Mouse (Mus musculus): ENCODE results near the gene Aplp2. TPM values are rescaled to one million over a fixed set of nuclear protein-coding genes. Genes with fewer than 3 reads are reported as not detected.

Aplp2 gene
- total RNA-seq (2021) = 100 to 1,000 TPM; 304 to 309 TPM
- long read RNA-seq, experiment 1, transcript Aplp2-202 (17 exons, 3,504 nt) = minor isoform, 9 of 377 reads
- long read RNA-seq, experiment 1, transcript Aplp2-201 (17 exons, 3,634 nt) = major isoform, 229 of 377 reads
- long read RNA-seq, experiment 1, transcript Aplp2-209 (16 exons, 3,462 nt) = minor isoform, 54 of 377 reads
- long read RNA-seq, experiment 1, partial matches to known transcripts = 25 of 377 reads
- long read RNA-seq, experiment 1, other reads (novel, unspliced or antisense) = 56 of 377 reads
- long read RNA-seq, experiment 2, transcript Aplp2-201 (17 exons, 3,634 nt) = major isoform, 253 of 423 reads
- long read RNA-seq, experiment 2, transcript Aplp2-209 (16 exons, 3,462 nt) = minor isoform, 75 of 423 reads
- long read RNA-seq, experiment 2, transcript Aplp2-207 (4 exons, 1,877 nt) = minor isoform, 5 of 423 reads
- long read RNA-seq, experiment 2, transcript Aplp2-202 (17 exons, 3,504 nt) = minor isoform, 5 of 423 reads
- long read RNA-seq, experiment 2, partial matches to known transcripts = 27 of 423 reads
- long read RNA-seq, experiment 2, other reads (novel, unspliced or antisense) = 58 of 423 reads

DNA sequence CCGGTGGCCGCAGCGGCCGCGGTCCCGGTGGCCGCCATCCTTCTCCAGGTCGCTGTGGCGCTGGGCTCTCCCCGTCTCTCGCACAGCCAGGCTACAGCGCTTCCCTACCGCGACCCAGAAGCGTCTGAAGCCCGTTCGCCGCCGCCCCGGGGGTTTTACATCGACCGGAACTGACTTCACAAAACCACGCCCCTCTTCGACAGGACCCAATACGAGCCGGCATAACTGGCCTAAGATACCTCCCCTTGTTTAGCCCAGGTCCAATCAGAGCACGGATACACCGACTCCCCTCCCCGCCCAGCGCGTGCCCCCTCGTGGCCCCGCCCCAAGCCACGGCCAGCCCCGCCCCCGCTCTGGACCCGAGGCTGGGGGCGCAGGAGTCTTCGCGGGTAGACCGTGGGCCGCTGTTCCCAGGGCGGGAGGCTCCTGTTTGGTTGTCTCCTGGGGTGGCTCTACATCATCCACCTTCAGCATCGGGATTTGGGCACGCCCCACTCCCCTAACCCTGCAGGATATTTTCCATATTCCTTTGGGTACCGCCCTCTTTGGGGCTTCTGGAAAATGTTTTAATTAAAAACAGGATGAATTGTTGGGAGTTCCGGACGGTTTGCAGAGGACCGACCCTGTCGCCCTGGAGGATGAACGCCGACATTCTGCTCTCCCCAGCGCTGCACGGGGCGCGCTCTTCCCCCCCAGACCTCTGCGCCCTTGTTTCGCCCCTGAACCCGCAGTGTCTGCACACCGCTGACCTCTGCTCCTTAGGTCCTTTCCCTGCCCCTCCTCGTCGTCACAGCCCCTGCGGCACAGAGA, at the start of gene Aplp2:
Gene Aplp2 (minus strand): TSS at position 126 of the 810 bp plus-strand sequence.
- peak; percentile 97 to 98 for DNase-seq
- intact Hi-C loops (cut with DNase I) = loop anchor here (1.0 to 5.0 kb wide), 4 partner anchors 40 to 137 kb away; partner anchors contain the start of gene Prdm10

GRCm38 (mm10) chr9:31260219-31260618, 48.6 kb upstream of the Aplp2 start:
- no peak for DNase-seq
- intact Hi-C loops (cut with DNase I) = no loop called here

- intact Hi-C loops (cut with DNase I) = no loop called here
These were observed 46.6 kb upstream of the Aplp2 start for GRCm38 (mm10) chr9:31258237-31258636.

DNA sequence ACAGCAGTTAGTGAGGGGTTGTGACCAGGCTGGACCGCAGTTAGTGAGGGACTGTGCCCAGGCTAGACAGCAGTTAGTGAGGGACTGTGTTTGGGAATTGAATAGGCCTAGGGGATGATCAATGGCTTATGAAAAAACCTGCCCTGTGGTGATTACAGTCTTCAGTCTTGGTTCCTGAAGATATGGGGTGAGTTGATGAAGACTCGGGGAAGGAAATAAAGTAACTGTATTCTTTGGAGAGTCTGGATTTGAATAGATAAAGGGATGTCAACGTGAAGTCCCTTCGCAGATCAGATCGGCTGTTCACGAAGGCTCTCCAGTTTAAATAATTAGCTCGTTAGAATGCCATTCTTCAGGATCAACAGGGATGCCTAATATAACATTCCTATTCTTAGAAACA, 44.3 kb upstream of the Aplp2 start:
- no peak for DNase-seq
- intact Hi-C loops (cut with DNase I) = loop anchor here (2.0 kb wide), 1 partner anchor 21 kb away; no protein-coding TSS in a partner anchor

More at GRCm38 (mm10) chr9:31258237-31258636, 46.6 kb upstream of the Aplp2 start:
- DNase-seq = no peak

- no peak for DNase-seq
- intact Hi-C loops (cut with DNase I) = loop anchor here (2.0 to 5.0 kb wide), 2 partner anchors 22 to 42 kb away; partner anchors contain the start of gene Aplp2
These were observed 43.0 kb upstream of the Aplp2 start for GRCm38 (mm10) chr9:31254697-31255004.

DNA sequence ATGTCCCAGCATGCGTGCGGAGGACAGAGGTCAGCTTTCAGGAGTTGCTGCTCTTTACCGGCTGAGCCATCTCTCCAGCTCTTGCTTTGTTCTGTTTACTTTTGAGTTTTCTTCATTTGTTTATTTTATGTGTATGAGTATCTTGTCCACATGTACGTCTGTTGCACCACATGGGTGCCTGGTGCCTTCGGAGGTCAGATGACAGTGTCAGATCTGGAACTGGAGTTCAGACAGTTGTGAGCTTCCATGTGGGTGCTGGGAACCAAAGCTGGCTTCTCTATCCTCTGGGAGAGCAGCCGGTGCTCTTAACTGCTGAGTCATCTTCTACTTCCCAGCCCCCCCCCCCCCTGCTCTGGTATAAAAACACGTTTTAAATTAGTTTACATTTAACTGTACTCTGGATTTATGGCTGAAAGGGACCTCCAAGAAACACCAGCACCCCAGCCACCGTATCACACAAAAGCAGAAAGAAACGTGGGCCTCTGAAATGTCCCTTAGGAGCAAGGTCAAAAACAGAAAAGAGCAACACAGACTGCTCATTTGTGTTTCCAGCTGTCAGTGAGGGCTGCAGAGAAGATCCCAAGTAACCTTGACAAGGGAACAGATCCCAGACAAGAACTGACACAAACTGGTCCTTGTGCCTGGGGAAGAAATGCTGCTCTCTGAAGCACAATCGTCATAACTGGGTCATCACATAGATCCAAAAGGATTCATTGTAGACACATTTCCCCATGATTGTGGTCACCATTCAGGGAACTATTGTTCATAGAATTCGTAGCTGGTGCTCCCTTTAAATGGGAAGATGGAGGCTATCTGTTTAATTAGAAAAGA, 42.5 kb upstream of the Aplp2 start:
- intact Hi-C loops (cut with DNase I) = loop anchor here (2.0 to 5.0 kb wide), 2 partner anchors 23 to 42 kb away; partner anchors contain the start of gene Aplp2
- peak in 1 of 2 experiments; percentile 18 for DNase-seq

DNA sequence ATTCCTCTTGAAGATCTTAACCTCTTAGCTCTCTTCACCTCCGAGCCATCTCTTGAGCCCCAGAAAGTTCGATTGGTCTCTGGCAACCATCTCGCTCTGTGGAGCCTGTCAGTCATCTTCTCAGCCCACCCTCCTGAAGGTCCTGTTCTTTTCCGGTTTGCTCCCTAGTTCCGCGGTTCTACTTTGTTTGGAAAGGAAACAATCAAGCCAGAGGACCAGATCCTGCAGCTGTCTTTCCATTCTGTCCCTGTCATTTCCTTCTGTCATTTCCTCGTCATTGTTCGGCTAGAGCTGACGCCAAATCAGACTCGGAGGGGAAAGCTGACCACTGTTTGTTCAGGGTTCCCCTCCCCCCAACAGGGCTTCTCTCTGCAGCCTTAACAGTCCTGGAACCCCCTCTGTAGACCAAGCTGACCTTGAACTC, 41.7 kb upstream of the Aplp2 start:
- intact Hi-C loops (cut with DNase I) = loop anchor here (5.0 kb wide), 1 partner anchor 41 kb away; the partner anchor contains the start of gene Aplp2
- peak; percentile 46 to 67 for DNase-seq

DNA sequence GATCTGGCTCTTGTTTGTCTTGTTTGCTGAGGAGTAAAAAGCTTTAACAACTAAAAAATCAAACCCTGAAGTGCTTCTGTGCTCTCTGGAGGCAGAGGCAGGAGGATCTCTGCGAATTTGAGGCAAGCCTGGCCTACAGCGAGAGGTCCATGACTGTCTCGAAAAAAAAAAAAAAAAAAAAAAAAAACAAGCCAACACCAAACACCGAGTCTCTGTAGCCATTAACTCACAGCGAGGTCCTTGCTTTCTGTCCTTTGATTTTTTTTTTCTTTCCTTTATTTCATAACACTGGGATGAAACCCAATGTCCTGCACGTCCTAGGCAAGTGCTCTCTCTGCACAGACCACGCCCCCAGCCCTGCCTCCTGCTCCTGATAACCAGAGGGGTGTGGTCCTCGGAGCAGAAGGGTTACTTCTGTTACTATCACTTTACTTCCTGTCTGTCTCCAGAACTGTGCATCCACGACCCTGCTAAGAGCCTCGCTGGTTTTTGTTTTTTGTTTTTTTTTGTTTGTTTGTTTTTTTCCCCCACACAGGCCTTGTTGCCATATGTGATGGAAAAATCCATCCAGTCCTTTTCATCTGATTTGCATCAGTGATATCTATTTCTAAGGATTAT, 40.7 kb upstream of the Aplp2 start:
- intact Hi-C loops (cut with DNase I) = loop anchor here (5.0 kb wide), 1 partner anchor 40 kb away; the partner anchor contains the start of gene Aplp2
- peak; percentile 45 to 55 for DNase-seq

- DNase-seq = no peak
- intact Hi-C loops (cut with DNase I) = no loop called here
These were observed 36.0 kb upstream of the Aplp2 start for GRCm38 (mm10) chr9:31247447-31248220.

GRCm38 (mm10) chr9:31246421-31246820, 34.8 kb upstream of the Aplp2 start:
- no peak for DNase-seq
- intact Hi-C loops (cut with DNase I) = no loop called here

- intact Hi-C loops (cut with DNase I) = no loop called here
- DNase-seq = no peak
These were observed 33.4 kb upstream of the Aplp2 start for GRCm38 (mm10) chr9:31245006-31245405.

GRCm38 (mm10) chr9:31243939-31244333, 32.3 kb upstream of the Aplp2 start:
- no peak for DNase-seq
- intact Hi-C loops (cut with DNase I) = no loop called here

GRCm38 (mm10) chr9:31243306-31243938, 31.8 kb upstream of the Aplp2 start:
- intact Hi-C loops (cut with DNase I) = no loop called here
- DNase-seq = no peak

DNA sequence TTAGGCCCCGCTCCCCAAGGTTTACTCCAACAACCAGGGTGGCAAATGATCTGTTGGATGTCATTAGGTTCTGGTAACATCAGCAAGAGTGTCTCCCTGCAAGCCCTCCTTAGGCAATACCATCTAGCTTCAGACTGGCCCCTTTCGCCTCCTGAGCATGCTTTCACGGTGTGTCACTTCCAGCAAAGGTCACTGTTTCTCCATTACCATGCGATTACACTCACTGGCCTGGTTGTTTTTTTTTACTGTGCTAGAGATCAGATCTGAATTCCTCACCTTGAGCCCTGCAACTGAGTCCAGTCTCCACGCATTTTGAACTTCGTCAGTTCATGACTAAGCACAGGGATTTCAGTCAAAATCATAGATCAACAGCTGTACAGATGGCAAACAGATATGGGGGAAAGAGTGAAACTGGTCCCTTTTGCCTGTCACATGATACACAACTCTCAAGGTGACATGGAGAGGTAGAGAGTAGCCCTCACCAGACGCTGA, 29.6 kb upstream of the Aplp2 start:
- intact Hi-C loops (cut with DNase I) = no loop called here
- DNase-seq = no peak

DNA sequence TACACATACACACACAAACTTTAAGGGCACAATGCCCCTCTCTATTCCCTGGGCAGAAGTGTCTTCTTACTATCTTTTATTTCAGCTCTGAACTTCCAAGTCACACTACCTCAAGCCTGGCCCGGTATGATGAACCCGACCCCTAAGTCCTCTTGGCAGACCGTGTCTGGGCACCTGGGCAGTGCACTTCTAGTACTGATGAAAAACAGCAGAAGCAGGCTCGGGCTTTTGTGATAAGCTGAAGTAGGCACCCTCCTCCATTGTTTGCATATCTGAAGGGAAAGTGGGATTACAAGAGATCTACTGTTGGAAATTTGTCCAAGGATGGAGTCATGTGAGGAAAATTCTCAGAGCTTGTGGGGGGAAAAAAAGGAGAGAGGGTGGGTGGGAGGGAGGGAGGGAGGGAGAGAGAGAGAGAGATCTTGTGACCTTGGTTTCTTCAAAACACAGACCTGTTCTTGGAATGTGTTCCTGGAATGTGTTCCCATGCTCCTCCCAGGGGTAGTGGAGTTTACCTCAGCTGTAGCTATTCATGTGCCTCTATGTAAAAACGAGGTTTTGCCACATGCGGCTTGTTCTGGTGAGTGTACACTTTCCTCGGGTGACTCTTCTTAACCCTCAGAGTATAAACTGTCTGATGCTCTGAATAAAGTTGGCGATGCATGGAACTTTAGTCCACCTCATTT, 29.1 kb upstream of the Aplp2 start:
- intact Hi-C loops (cut with DNase I) = no loop called here
- no peak for DNase-seq

- DNase-seq = no peak
- intact Hi-C loops (cut with DNase I) = no loop called here
These were observed 27.9 kb upstream of the Aplp2 start for GRCm38 (mm10) chr9:31239551-31239950.

DNA sequence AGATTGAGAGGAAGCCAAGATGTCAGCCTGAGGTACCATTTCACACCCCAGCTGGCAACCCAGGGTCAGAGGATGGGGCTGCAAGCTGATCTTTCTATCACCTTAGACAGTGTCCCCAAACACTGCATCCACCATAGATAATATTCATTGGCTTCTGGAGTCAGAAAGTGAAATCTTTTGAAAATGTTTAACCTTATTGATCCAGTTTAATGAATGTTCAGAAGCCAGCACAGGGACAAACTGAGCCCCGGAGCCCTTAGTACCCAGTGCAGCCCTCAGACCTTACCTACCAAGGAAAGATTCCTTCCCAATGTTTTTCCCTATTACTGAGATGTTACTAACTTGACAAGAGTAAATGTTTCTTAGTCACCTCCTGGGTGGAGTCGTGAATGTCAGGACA, 26.9 kb upstream of the Aplp2 start:
- no peak for DNase-seq
- intact Hi-C loops (cut with DNase I) = no loop called here

GRCm38 (mm10) chr9:31236079-31236478, 24.5 kb upstream of the Aplp2 start:
- intact Hi-C loops (cut with DNase I) = no loop called here
- DNase-seq = no peak

Measured in heart, postnatal 14 days (tissue).